Mouse (Mus musculus): ENCODE results near the gene Fermt2.

DNA sequence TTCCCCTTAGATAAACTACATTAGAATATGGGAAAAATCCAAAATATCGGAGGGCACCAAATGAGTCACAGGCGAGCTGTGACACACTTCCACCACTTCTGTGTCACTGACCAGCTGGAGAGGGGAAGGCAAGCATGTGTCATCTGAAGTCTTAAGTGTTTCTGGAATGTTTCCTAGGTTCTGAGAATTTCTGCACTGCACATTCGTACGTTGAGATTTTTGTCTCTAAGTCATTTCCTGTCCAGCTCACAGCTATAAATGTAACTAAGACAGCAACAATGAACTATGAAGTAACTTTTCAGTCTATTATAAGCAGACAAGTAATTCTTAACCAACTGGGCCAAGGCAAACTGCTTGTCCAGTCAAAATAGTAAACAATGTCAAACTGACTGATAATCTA is 37.9 kb downstream of the Fermt2 start:
- TF ChIP-seq POLR2A (IDR thresholded peaks at IDR 0.05; ENCODE audit: low read depth, low read length) (no peak), CTCF (IDR thresholded peaks at IDR 0.05; ENCODE audit: extremely low read depth, insufficient read length, insufficient replicate concordance, low read depth, low read length) (no peak)

Measured in small intestine, adult 2 months (tissue).